Mouse (Mus musculus): ENCODE data around the gene Zfand2a.

GRCm38 (mm10) chr5:139449926-139450325 lies 34.4 kb downstream of the Zfand2a start:
- no peak for TF ChIP-seq CTCF (IDR thresholded peaks at IDR 0.05; ENCODE audit: low read depth)
- no peak for TF ChIP-seq EP300 (IDR thresholded peaks at IDR 0.05; ENCODE audit: low read depth)
